Mouse (Mus musculus) bone marrow macrophage, adult 2 months (primary cell): Measurements from ENCODE around the gene Ptpa.

Source experiments
- CTCF ChIP-seq: IDR thresholded peaks from 2 replicates; pipeline ENCODE4 v1.5.1; 2012; ENCODE audit warnings: low read depth, mild to moderate bottlenecking, low read length, moderate library complexity
- POLR2A ChIP-seq: IDR thresholded peaks from 2 replicates; pipeline ENCODE4 v1.6.1; 2012; ENCODE audit warnings: mild to moderate bottlenecking, low read depth, low read length, borderline replicate concordance

DNA sequence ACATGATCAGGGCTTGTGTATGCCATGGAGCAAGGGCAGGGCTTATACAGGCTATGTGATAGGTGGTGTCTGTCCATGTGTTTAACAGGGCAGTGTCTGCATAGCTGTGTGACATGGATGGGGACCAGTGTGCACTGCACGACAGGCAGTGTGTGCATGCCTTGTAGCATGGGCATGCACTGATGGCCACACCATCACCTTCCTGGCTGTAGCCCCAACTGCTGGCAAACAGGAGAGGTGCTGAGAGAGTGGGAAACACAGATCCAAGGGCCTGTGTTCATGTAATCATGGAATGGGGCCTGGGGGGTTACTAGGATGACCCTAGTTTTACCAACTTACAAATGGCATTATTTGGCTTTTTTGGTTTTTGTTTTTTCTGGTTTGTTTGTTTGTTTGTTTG, 12.0 kb upstream of the Ptpa start:
- no peak for TF ChIP-seq CTCF
- no peak for TF ChIP-seq POLR2A
